Mouse (Mus musculus) ES-Bruce4 (cell line): ENCODE results near the gene 2900011O08Rik. TPM values are rescaled to one million over a fixed set of nuclear protein-coding genes. Genes with fewer than 3 reads are reported as not detected.

Experiments used
- H3K27ac ChIP-seq: 2 replicates; pipeline ENCODE4 v1.5.1; 2012; ENCODE audit warnings: low read length, inconsistent platforms; ENCODE audit not compliant: insufficient read depth
- H3K27me3 ChIP-seq: 2 replicates; pipeline ENCODE4 v1.6.1; 2012; ENCODE audit warnings: mild to moderate bottlenecking, low read length, inconsistent platforms; ENCODE audit not compliant: control insufficient read depth, poor library complexity, insufficient read depth, severe bottlenecking
- H3K36me3 ChIP-seq: 2 replicates; pipeline ENCODE4 v1.6.1; 2012; ENCODE audit warnings: inconsistent platforms, mild to moderate bottlenecking, low read length, moderate library complexity; ENCODE audit not compliant: control insufficient read depth, poor library complexity, insufficient read depth, severe bottlenecking
- H3K4me1 ChIP-seq: one replicate; pipeline ENCODE4 v1.8.1; 2011; ENCODE audit warnings: low read length; ENCODE audit not compliant: control insufficient read depth, insufficient read depth
- H3K4me3 ChIP-seq: 2 replicates; pipeline ENCODE4 v1.5.1; 2011; ENCODE audit warnings: low read depth, mild to moderate bottlenecking, low read length
- H3K9ac ChIP-seq: 2 replicates; pipeline ENCODE4 v1.6.1; 2012; ENCODE audit warnings: low read depth, mild to moderate bottlenecking, inconsistent platforms; ENCODE audit not compliant: poor library complexity, severe bottlenecking
- H3K9me3 ChIP-seq: replicated peaks from 2 replicates; pipeline ENCODE4 v1.6.1; 2012; ENCODE audit warnings: mild to moderate bottlenecking, low read length, inconsistent platforms; ENCODE audit not compliant: control insufficient read depth, poor library complexity, insufficient read depth, severe bottlenecking
- CTCF ChIP-seq: IDR thresholded peaks from one replicate; pipeline ENCODE4 v1.8.1; 2011; ENCODE audit warnings: low read depth, low read length
- EP300 ChIP-seq: IDR thresholded peaks from 2 replicates; pipeline ENCODE4 v1.6.1; 2011; ENCODE audit warnings: low read depth, low read length; ENCODE audit not compliant: insufficient read depth
- POLR2A ChIP-seq: IDR thresholded peaks from one replicate; pipeline ENCODE4 v1.8.1; 2011; ENCODE audit warnings: low read length; ENCODE audit not compliant: insufficient read depth
- polyA plus RNA-seq: library from polyadenylated mRNA; stranded (reverse); fragments of >200 nt; gene quantifications from 2 replicates; pipeline ENCODE4 v1.2.4, GENCODE M21; 2011; ENCODE audit warnings: low read depth; ENCODE audit not compliant: missing spikeins, insufficient read depth, insufficient read length

Gene 2900011O08Rik
- polyA plus RNA-seq, 1 experiment: 20.0 TPM

DNA sequence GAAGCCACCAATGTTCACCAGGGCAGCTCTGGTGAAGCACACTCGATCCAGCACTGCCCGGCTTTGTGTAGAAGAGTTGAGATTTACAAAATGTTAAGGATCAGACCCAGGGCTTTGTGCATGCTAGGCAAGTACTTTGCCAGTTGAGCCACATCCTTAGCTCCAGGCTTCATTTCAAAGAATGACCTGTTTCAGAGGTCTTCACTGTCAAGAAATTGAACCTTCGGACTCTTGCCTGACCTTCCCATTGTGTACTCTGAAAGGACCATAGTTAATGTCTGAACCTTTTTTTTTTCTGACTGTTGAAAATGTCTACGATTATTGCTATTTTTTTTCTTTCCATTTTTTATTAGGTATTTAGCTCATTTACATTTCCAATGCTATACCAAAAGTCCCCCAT lies 23.6 kb downstream of the 2900011O08Rik start:
- Histone ChIP-seq H3K27ac (no peak overlapping the region), H3K27me3 (no peaks in the 10 kb centered on the region), H3K9me3 (no peaks in the 10 kb centered on the region), H3K4me1 (no peaks in the 10 kb centered on the region), H3K36me3 (no peaks in the 10 kb centered on the region), H3K4me3 (no peak overlapping the region), H3K9ac (no peak overlapping the region)
- TF ChIP-seq CTCF (no peak), EP300 (no peak), POLR2A (no peak)

DNA sequence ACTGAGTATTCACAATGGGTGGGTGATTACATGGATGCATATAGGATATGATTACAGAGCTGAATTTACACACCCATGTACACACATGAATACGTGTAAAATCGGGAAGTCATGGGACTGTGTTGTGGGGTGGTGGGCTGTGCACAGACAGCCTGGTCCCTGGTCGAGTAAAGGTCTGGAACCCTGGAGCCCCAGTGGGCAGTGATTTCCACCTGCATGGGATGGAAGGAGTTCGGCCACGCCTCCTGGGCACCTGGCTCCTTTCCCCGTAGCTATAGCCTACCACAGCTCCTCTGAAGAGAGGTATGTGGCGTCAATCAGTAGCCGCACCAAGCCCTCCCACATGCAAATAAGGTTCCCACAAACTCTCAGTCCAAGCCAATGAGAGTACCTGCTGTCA lies 30.9 kb downstream of the 2900011O08Rik start:
- TF ChIP-seq EP300: no peak
- no peak for TF ChIP-seq POLR2A
- TF ChIP-seq CTCF: no peak
- no peak overlapping the region for H3K27ac ChIP-seq
- H3K27me3 ChIP-seq: no peaks in the 10 kb centered on the region
- no peak overlapping the region for H3K9ac ChIP-seq
- H3K4me1 ChIP-seq: no peaks in the 10 kb centered on the region
- H3K4me3 ChIP-seq: no peak overlapping the region
- H3K36me3 ChIP-seq: no peaks in the 10 kb centered on the region
- no peaks in the 10 kb centered on the region for H3K9me3 ChIP-seq

DNA sequence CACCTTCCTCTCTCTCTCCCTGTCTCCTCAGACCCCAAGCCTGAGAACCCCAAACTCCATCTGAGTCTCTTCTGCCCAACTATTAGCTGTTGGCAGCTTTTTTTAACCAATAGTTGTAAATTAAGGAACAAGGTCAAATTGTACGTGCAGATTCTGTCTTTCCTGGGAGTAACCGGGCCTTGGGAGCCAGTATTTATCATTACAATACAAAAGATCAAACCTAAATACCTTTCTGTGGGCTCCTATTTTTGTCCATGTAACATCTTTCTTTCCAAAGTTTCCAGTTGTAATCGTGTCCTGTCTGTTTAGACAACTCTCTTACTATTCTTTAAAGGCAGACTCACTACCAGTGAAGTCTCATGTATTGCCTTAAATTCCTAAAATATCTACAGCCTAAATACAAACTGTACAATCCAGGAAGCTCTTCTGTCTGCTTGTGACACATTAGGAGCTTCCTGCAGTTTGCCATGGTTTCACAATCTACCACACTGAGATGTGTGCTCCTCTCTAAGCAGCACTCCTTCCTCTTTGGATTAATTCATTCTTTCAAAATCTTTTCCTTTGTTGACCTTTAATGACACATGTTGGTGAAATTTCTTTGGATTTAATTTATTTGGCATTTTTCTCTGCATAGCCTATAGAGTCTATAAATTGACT lies 34.9 kb downstream of the 2900011O08Rik start:
- Histone ChIP-seq H3K27ac (peak overlapping the region; percentile 64; the same call in 1 of the 2 replicates), H3K27me3 (no peaks in the 10 kb centered on the region), H3K36me3 (no peaks in the 10 kb centered on the region), H3K4me1 (peaks cover 4% of the 10 kb centered on the region), H3K4me3 (no peak overlapping the region), H3K9ac (no peak overlapping the region), H3K9me3 (no peaks in the 10 kb centered on the region)
- no peak for TF ChIP-seq CTCF
- no peak for TF ChIP-seq EP300
- TF ChIP-seq POLR2A: no peak

DNA sequence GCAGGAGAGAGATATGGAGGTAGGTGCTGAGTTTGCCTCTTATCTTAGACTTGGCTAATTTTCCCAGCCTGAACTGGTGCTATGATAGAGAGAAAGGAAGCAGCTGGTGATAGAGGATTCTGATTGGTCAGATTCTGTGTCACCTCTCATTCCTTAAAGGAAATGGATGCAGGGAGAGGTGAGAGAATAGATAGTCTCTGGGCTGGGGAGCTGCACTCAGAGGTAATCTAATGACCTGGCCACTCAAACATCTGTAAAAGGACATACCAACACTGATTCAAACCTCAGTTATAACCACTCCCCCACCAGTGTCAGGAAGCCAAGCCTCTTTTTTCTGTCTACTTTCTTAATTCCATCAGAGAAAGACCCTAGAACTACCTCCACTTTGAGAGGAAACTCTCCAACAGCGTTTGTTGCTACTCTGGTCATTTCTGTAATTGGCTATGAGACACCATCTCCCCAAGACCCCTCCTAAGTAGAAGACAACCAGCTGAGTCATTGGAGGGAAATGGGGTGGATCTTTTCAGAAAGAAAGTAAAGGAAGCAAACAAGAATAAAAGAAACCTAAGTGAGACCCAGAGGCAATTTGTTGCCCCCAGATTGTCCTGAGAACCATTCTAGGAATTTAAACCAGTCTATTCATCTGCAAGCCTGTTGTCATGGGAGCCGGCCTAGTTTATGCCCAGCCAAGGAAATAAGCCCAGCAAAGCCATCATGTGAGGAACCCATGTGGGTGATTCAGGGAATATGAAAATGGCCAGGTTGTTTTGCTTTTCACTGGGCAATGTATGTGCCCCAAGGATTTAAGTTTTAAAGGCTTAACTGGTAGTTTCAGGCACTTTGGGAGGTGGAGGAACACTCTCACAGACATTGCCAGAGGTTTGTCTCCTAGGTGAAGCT lies 38.9 kb downstream of the 2900011O08Rik start:
- H3K36me3 ChIP-seq: no peaks in the 10 kb centered on the region
- TF ChIP-seq CTCF (no peak), EP300 (no peak), POLR2A (no peak)
- H3K27me3 ChIP-seq: no peaks in the 10 kb centered on the region
- H3K4me1 ChIP-seq: peaks cover 4% of the 10 kb centered on the region
- no peak overlapping the region for H3K9ac ChIP-seq
- peak overlapping the region; percentile 51 for H3K27ac ChIP-seq
- H3K4me3 ChIP-seq: no peak overlapping the region
- no peaks in the 10 kb centered on the region for H3K9me3 ChIP-seq

DNA sequence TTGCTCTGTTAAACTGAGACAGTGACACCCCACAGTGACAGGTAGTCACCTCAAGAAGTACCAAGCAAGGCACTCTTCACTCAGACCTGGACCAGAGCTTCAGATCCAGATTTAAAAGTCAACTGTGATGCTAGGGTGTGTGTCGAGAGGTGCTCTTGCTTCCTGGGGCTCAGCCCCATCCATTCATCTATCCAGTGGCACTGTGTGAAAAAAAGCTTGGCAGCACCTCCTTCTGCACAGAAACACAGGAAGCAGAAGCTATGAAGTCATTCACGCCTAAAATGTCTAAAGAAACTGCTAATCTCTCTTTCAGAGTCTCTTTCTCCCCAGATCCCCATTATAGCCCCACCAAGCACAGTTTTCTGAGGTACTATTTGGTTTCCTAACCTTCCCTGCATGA lies 42.7 kb downstream of the 2900011O08Rik start:
- Histone ChIP-seq H3K36me3 (no peaks in the 10 kb centered on the region), H3K27ac (no peak overlapping the region)

DNA sequence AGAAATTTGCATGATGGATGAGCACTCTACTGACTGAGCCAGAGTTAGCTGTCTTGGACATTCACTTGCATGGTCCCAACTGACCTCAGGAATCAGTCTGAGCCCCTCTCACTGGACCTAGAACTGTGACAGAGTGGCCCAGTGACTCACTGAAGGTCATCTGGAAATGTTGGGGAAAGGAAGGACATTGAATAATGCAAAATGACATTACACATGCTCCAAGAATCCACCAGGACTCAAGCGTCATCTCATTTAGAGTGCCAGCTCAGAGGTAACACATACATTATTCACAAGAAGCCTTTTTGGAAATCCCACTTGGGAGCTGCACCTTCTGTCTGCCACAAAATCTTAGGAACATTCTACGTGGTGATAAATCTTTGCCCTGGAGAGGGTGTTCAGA lies 43.4 kb downstream of the 2900011O08Rik start:
- Histone ChIP-seq H3K9ac (no peak overlapping the region), H3K9me3 (no peaks in the 10 kb centered on the region), H3K4me1 (no peaks in the 10 kb centered on the region), H3K36me3 (no peaks in the 10 kb centered on the region), H3K27ac (no peak overlapping the region), H3K27me3 (no peaks in the 10 kb centered on the region), H3K4me3 (no peak overlapping the region)
- no peak for TF ChIP-seq POLR2A
- TF ChIP-seq EP300: no peak
- no peak for TF ChIP-seq CTCF

More for the DNA sequence above, 42.7 kb downstream of the 2900011O08Rik start:
- no peak overlapping the region for H3K9ac ChIP-seq
- H3K4me3 ChIP-seq: no peak overlapping the region
- TF ChIP-seq CTCF (no peak), POLR2A (no peak), EP300 (no peak)
- no peaks in the 10 kb centered on the region for H3K27me3 ChIP-seq
- no peaks in the 10 kb centered on the region for H3K9me3 ChIP-seq
- H3K4me1 ChIP-seq: peaks cover 4% of the 10 kb centered on the region
